Comparison of ENCODE assay signal across 8 mouse cellular contexts in the genomic region with DNA sequence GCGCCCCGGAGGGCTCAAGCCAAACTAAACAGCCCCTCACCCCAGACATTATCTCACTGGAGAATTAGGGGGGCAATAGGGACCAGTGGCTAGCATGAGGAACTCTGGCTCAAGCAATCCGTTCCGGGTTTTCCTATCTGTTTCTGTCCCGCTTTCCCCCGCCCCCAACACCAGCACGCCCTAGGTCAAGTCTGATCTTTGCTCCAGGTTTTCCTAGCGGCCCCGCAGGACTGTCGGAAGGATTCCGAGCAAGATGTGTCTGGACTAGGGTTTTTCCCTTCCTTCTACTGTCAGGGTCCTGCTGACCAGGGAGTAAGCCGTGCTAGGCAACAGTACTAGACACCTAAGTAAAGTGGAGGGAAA. TPM values are rescaled to one million over a fixed set of nuclear protein-coding genes. Genes with fewer than 3 reads are reported as not detected.
DNase-seq lines count a peak whose midpoint lies in the region; ATAC-seq and TF ChIP-seq lines count a peak whose summit lies in the region.

No protein-coding gene starts in this region.

- peaks cover 5% of the 10 kb centered on the region for H3K4me1 ChIP-seq in heart, adult 2 months (ENCODE audit: control insufficient read depth, insufficient read depth, low read length)
- peaks cover 11% of the 10 kb centered on the region for H3K4me1 ChIP-seq in bone marrow macrophage, adult 2 months (ENCODE audit: control insufficient read depth, insufficient read depth, low read length)
- H3K4me1 ChIP-seq in heart, embryonic 16.5 days (ENCODE audit: control insufficient read depth, insufficient read depth, low read length): peaks cover 28% of the 10 kb centered on the region

- intact Hi-C loops in heart, adult 2 months (cut with DNase I): loop anchor here (1.0 to 5.0 kb wide), 3 partner anchors 14 to 92 kb away; a partner anchor contains a TSS
- intact Hi-C loops in heart, postnatal 25 days (cut with DNase I): no loop called here
- intact Hi-C loops in left cerebral cortex, postnatal 14 days (cut with DNase I): no loop called here

- no peaks in the 10 kb centered on the region for H3K27me3 ChIP-seq in heart, adult 2 months (ENCODE audit: control insufficient read depth, insufficient read depth, low read length)
- no peaks in the 10 kb centered on the region for H3K27me3 ChIP-seq in heart, embryonic 16.5 days (ENCODE audit: control insufficient read depth, insufficient read depth, low read length)

- H3K4me3 ChIP-seq in heart, adult 2 months: peak overlapping the region; percentile 83
- H3K4me3 ChIP-seq in bone marrow macrophage, adult 2 months (ENCODE audit: insufficient read depth, low read length): peak overlapping the region; percentile 68
- peak overlapping the region; percentile 77 for H3K4me3 ChIP-seq in heart, embryonic 16.5 days (ENCODE audit: low read length)

- no peak for TF ChIP-seq CTCF in heart, adult 2 months (IDR thresholded peaks at IDR 0.05)
- TF ChIP-seq CTCF in bone marrow macrophage, adult 2 months (IDR thresholded peaks at IDR 0.05; ENCODE audit: low read depth, low read length): no peak

- 0 out of 2 replicates have a peak, but pooled peaks have one; percentile 48 for TF ChIP-seq EP300 in heart, adult 2 months (IDR thresholded peaks at IDR 0.05; ENCODE audit: insufficient read depth, low read depth, low read length)

- TF ChIP-seq POLR2A in heart, adult 2 months (IDR thresholded peaks at IDR 0.05; ENCODE audit: insufficient read depth, low read depth, low read length): peak; percentile 85
- TF ChIP-seq POLR2A in bone marrow macrophage, adult 2 months (IDR thresholded peaks at IDR 0.05; ENCODE audit: borderline replicate concordance, low read depth, low read length): no peak

- peak overlapping the region; percentile 99 for H3K27ac ChIP-seq in heart, adult 2 months
- H3K27ac ChIP-seq in bone marrow macrophage, adult 2 months (ENCODE audit: insufficient read depth, low read depth, low read length): peak overlapping the region; percentile 91
- H3K27ac ChIP-seq in heart, embryonic 16.5 days (ENCODE audit: low read length): peak overlapping the region; percentile 97

- H3K79me2 ChIP-seq in heart, adult 2 months (replicated peaks; ENCODE audit: control insufficient read depth, insufficient read depth, low read length): no peaks in the 10 kb centered on the region

- ATAC-seq in erythroblast, adult 5-6 weeks (replicated peaks; ENCODE audit: low FRiP score, poor library complexity, severe bottlenecking): peak; percentile 34
- ATAC-seq in heart, embryonic 16.5 days (replicated peaks; ENCODE audit: extremely low read depth, insufficient read depth, low FRiP score): peak; percentile 6
- 0 out of 2 replicates have a peak, but pooled peaks have one; percentile 16 for ATAC-seq in megakaryocyte-erythroid progenitor cell, adult 5-6 weeks (replicated peaks; ENCODE audit: low FRiP score, low TSS enrichment, poor library complexity, severe bottlenecking)

- H3K36me3 ChIP-seq in heart, adult 2 months (ENCODE audit: control insufficient read depth, insufficient read depth, low read length): no peaks in the 10 kb centered on the region
- H3K36me3 ChIP-seq in heart, embryonic 16.5 days (ENCODE audit: control insufficient read depth, insufficient read depth): no peaks in the 10 kb centered on the region

- H3K9me3 ChIP-seq in heart, embryonic 16.5 days (replicated peaks; ENCODE audit: control insufficient read depth, low read length): no peaks in the 10 kb centered on the region

- WGBS in heart, adult 2 months: under 1% methylated on average over 12 of the region's 12 CpGs
- WGBS in heart, embryonic 16.5 days: under 1% methylated on average over 11 of the region's 12 CpGs

- H3K4me2 ChIP-seq in heart, embryonic 16.5 days (ENCODE audit: low read depth, low read length): peak overlapping the region; percentile 90

- H3K9ac ChIP-seq in heart, adult 2 months (ENCODE audit: low read depth, low read length): peak overlapping the region; percentile 82
- peak overlapping the region; percentile 78 for H3K9ac ChIP-seq in heart, embryonic 16.5 days (ENCODE audit: low read length)

- peak in 1 of 2 experiments; percentile 89 for DNase-seq in heart, adult 2 months
- no peak for DNase-seq in heart, postnatal 25 days (ENCODE audit: low spot score)
- peak; percentile 60 to 69 for DNase-seq in left cerebral cortex, postnatal 14 days (ENCODE audit: low spot score in 2 of 2)
- peak; percentile 46 to 70 for DNase-seq in spleen, postnatal 36 days (ENCODE audit: low spot score in 2 of 2)

RNA-seq across cellular contexts. Expression of a gene that starts 0.3 kb away (rescaled TPM):
- 10 to 100 TPM; 20.5 to 23.4 TPM for total RNA-seq in heart, adult 2 months (2021)
- polyA plus RNA-seq in heart, adult 2 months (2012; rRNA removed): 21.5 and 21.9 TPM in 2 replicates
- total RNA-seq in heart, postnatal 25 days (2021): 10 to 100 TPM; 20.6 to 25.1 TPM
- polyA plus RNA-seq in bone marrow macrophage, adult 2 months (2012; ENCODE audit: insufficient read depth, insufficient read length, missing spikeins): 66.0 and 75.2 TPM in 2 replicates
- 5.8 and 7.7 TPM in 2 replicates for total RNA-seq in erythroblast, adult 5-6 weeks (2015; ENCODE audit: low replicate concordance)
- 5.4 and 15.2 TPM in 2 replicates for total RNA-seq in erythroblast, adult 5-6 weeks (2017; ENCODE audit: low replicate concordance)
- polyA plus RNA-seq in heart, embryonic 16.5 days (2015; fragmentation: Nextera tagmentation; extraction: Ambion mirVana): 1.7 and 2.6 TPM in 2 replicates
- total RNA-seq in left cerebral cortex, postnatal 14 days (2021): 1 to 10 TPM; 8.0 to 9.1 TPM
- 5.0 and 6.6 TPM in 2 replicates for total RNA-seq in megakaryocyte-erythroid progenitor cell, adult 5-6 weeks (2014; fragmentation: Nextera tagmentation)
- total RNA-seq in megakaryocyte-erythroid progenitor cell, adult 5-6 weeks (2017): 7.3 and 11.5 TPM in 2 replicates

RNA-seq across cellular contexts. Expression of a gene that starts 7.7 kb away (rescaled TPM):
- not detected for total RNA-seq in heart, adult 2 months (2021)
- polyA plus RNA-seq in heart, adult 2 months (2012; rRNA removed): 2.1 and 5.4 TPM in 2 replicates
- total RNA-seq in heart, postnatal 25 days (2021): under 1 TPM; 0.23 to 0.59 TPM
- polyA plus RNA-seq in bone marrow macrophage, adult 2 months (2012; ENCODE audit: insufficient read depth, insufficient read length, missing spikeins): not detected in 2 replicates
- 0.63 and 3.7 TPM in 2 replicates for total RNA-seq in erythroblast, adult 5-6 weeks (2015; ENCODE audit: low replicate concordance)
- 0.17 TPM in 1 of 2 replicates, not detected in the other for total RNA-seq in erythroblast, adult 5-6 weeks (2017; ENCODE audit: low replicate concordance)
- 1.7 TPM in 1 of 2 replicates, not detected in the other for polyA plus RNA-seq in heart, embryonic 16.5 days (2015; fragmentation: Nextera tagmentation; extraction: Ambion mirVana)
- total RNA-seq in left cerebral cortex, postnatal 14 days (2021): 1 to 10 TPM; 1.6 to 4.0 TPM
- 3.5 and 3.6 TPM in 2 replicates for total RNA-seq in megakaryocyte-erythroid progenitor cell, adult 5-6 weeks (2014; fragmentation: Nextera tagmentation)
- total RNA-seq in megakaryocyte-erythroid progenitor cell, adult 5-6 weeks (2017): not detected in 2 replicates

RNA-seq across cellular contexts. Expression of a gene that starts 16.8 kb away (rescaled TPM):
- total RNA-seq in heart, adult 2 months (2021): 10 to 100 TPM; 56.1 to 59.7 TPM
- polyA plus RNA-seq in heart, adult 2 months (2012; rRNA removed): 81.3 and 89.8 TPM in 2 replicates
- total RNA-seq in heart, postnatal 25 days (2021): 10 to 100 TPM; 57.5 to 60.8 TPM
- 17.7 and 20.5 TPM in 2 replicates for polyA plus RNA-seq in bone marrow macrophage, adult 2 months (2012; ENCODE audit: insufficient read depth, insufficient read length, missing spikeins)
- total RNA-seq in erythroblast, adult 5-6 weeks (2015; ENCODE audit: low replicate concordance): 2.1 and 6.3 TPM in 2 replicates
- 1.8 and 3.1 TPM in 2 replicates for total RNA-seq in erythroblast, adult 5-6 weeks (2017; ENCODE audit: low replicate concordance)
- 38.8 and 41.0 TPM in 2 replicates for polyA plus RNA-seq in heart, embryonic 16.5 days (2015; fragmentation: Nextera tagmentation; extraction: Ambion mirVana)
- total RNA-seq in left cerebral cortex, postnatal 14 days (2021): 10 to 100 TPM; 30.6 to 31.4 TPM
- 24.8 and 27.7 TPM in 2 replicates for total RNA-seq in megakaryocyte-erythroid progenitor cell, adult 5-6 weeks (2014; fragmentation: Nextera tagmentation)
- total RNA-seq in megakaryocyte-erythroid progenitor cell, adult 5-6 weeks (2017): 10.7 and 12.6 TPM in 2 replicates

RNA-seq across cellular contexts. Expression of a gene that starts 23.3 kb away (rescaled TPM):
- total RNA-seq in heart, adult 2 months (2021): 1 to 10 TPM; 3.3 to 3.5 TPM
- polyA plus RNA-seq in heart, adult 2 months (2012; rRNA removed): 9.0 and 10.7 TPM in 2 replicates
- 1 to 10 TPM; 4.1 to 4.7 TPM for total RNA-seq in heart, postnatal 25 days (2021)
- 46.6 and 55.2 TPM in 2 replicates for polyA plus RNA-seq in bone marrow macrophage, adult 2 months (2012; ENCODE audit: insufficient read depth, insufficient read length, missing spikeins)
- total RNA-seq in erythroblast, adult 5-6 weeks (2015; ENCODE audit: low replicate concordance): 67.9 and 79.9 TPM in 2 replicates
- 37.4 and 42.1 TPM in 2 replicates for total RNA-seq in erythroblast, adult 5-6 weeks (2017; ENCODE audit: low replicate concordance)
- polyA plus RNA-seq in heart, embryonic 16.5 days (2015; fragmentation: Nextera tagmentation; extraction: Ambion mirVana): 288 and 304 TPM in 2 replicates
- total RNA-seq in left cerebral cortex, postnatal 14 days (2021): 1 to 10 TPM; 3.5 to 4.0 TPM
- total RNA-seq in megakaryocyte-erythroid progenitor cell, adult 5-6 weeks (2014; fragmentation: Nextera tagmentation): 185 and 237 TPM in 2 replicates
- 127 and 184 TPM in 2 replicates for total RNA-seq in megakaryocyte-erythroid progenitor cell, adult 5-6 weeks (2017)

RNA-seq across cellular contexts. Expression of a gene that starts 23.4 kb away (rescaled TPM):
- 10 to 100 TPM; 31.6 to 32.0 TPM for total RNA-seq in heart, adult 2 months (2021)
- polyA plus RNA-seq in heart, adult 2 months (2012; rRNA removed): 32.4 and 50.5 TPM in 2 replicates
- total RNA-seq in heart, postnatal 25 days (2021): 10 to 100 TPM; 35.7 to 35.8 TPM
- 56.0 and 56.8 TPM in 2 replicates for polyA plus RNA-seq in bone marrow macrophage, adult 2 months (2012; ENCODE audit: insufficient read depth, insufficient read length, missing spikeins)
- total RNA-seq in erythroblast, adult 5-6 weeks (2015; ENCODE audit: low replicate concordance): 14.4 and 25.2 TPM in 2 replicates
- total RNA-seq in erythroblast, adult 5-6 weeks (2017; ENCODE audit: low replicate concordance): 21.3 and 24.1 TPM in 2 replicates
- polyA plus RNA-seq in heart, embryonic 16.5 days (2015; fragmentation: Nextera tagmentation; extraction: Ambion mirVana): 67.7 and 72.3 TPM in 2 replicates
- total RNA-seq in left cerebral cortex, postnatal 14 days (2021): 10 to 100 TPM; 12.6 to 14.5 TPM
- 95.9 and 113 TPM in 2 replicates for total RNA-seq in megakaryocyte-erythroid progenitor cell, adult 5-6 weeks (2014; fragmentation: Nextera tagmentation)
- 40.2 and 68.5 TPM in 2 replicates for total RNA-seq in megakaryocyte-erythroid progenitor cell, adult 5-6 weeks (2017)
